Mouse (Mus musculus): Measurements from ENCODE around the gene Ang. TPM values are rescaled to one million over a fixed set of nuclear protein-coding genes. Genes with fewer than 3 reads are reported as not detected.

Ang gene
- total and polyA plus RNA-seq, 2 experiments, result 249 to 671 TPM

DNA sequence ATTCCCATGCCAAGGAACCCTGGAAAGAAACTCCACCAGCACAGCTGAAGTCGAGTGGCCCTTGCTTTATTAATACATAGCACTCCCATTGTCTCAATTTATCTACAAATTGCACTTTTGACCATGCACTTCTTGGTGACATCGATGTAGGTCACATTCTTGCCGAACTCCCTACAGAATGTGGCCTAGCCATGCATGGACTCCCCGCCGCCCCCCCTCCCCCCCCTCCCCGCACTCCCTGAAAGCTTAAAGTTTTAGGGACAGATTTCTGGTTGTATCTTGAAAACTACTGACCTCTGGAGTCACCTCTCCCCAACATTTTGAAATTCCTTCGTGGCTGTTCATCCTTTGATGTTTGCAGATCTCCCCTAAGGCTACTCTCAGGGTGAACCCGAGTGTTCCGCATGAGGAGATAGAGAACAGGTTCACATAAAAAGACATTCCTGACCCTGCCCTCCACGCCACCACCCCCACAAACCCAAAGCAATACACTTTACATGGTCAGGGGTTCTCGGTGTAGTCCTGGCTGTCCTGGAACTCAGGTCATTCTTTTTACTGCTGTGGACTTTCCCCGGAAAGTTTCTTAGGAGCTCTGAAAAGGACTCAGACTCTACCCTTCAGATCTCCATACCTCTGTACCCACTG lies 23.1 kb downstream of the Ang start, which contains the start of gene Eddm3b:
Gene Eddm3b, plus strand, starts transcription at position 511 of the 645 bp plus-strand sequence.
- Histone ChIP-seq H3K4me1 (ENCODE audit: control insufficient read depth, insufficient read depth, low read length) (no peaks in the 10 kb centered on the region), H3K27me3 (ENCODE audit: control insufficient read depth, insufficient read depth, low read length) (no peaks in the 10 kb centered on the region), H3K79me2 (ENCODE audit: control insufficient read depth, insufficient read depth, low read length) (no peaks in the 10 kb centered on the region), H3K36me3 (ENCODE audit: control insufficient read depth, insufficient read depth, low read length) (no peaks in the 10 kb centered on the region), H3K4me3 (ENCODE audit: insufficient read depth, low read depth, low read length) (no peak within 1 kb of the TSS), H3K27ac (replicated peaks; ENCODE audit: insufficient read depth, low read depth, low read length) (no peak within 1 kb of the TSS), H3K9ac (ENCODE audit: low read depth, low read length) (no peak within 1 kb of the TSS)
- no peak for DNase-seq (ENCODE audit: extremely low read depth, low read depth, low spot score)
- 63% methylated on average over 12 of the region's 12 CpGs for WGBS
- no peak for TF ChIP-seq CTCF (IDR thresholded peaks at IDR 0.05; ENCODE audit: low read depth, low read length)

DNA sequence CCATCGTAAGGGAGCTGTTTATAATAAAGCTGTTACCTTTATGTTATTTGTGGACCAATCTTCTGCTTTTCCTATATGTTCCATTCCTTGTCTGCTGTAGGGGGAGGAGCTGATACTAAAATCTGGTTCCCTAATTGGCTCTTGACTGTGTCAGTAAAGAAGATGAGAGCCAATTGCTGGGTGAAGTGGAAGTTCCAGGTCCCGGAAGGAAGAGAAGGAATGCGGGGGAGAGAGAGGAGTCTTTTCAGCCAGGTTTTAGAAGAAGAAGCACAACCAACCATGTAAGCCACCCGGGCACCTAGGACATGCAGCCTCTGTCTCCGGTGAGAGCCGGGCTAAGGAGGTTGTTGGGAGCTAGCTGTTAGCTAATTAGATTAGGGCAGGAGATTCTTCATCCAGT lies 34.7 kb downstream of the Ang start:
- no peaks in the 10 kb centered on the region for H3K4me1 ChIP-seq (ENCODE audit: control insufficient read depth, insufficient read depth, low read length)
- H3K79me2 ChIP-seq (ENCODE audit: control insufficient read depth, insufficient read depth, low read length), result no peaks in the 10 kb centered on the region
- H3K27ac ChIP-seq (replicated peaks; ENCODE audit: insufficient read depth, low read depth, low read length), result no peak overlapping the region
- H3K4me3 ChIP-seq (ENCODE audit: insufficient read depth, low read depth, low read length), result no peak overlapping the region
- no peak for TF ChIP-seq CTCF (IDR thresholded peaks at IDR 0.05; ENCODE audit: low read depth, low read length)
- H3K36me3 ChIP-seq (ENCODE audit: control insufficient read depth, insufficient read depth, low read length), result no peaks in the 10 kb centered on the region
- WGBS, result 89% methylated on average over 6 of the region's 6 CpGs
- no peak for DNase-seq (ENCODE audit: extremely low read depth, low read depth, low spot score)
- no peaks in the 10 kb centered on the region for H3K27me3 ChIP-seq (ENCODE audit: control insufficient read depth, insufficient read depth, low read length)
- H3K9ac ChIP-seq (ENCODE audit: low read depth, low read length), result no peak overlapping the region

DNA sequence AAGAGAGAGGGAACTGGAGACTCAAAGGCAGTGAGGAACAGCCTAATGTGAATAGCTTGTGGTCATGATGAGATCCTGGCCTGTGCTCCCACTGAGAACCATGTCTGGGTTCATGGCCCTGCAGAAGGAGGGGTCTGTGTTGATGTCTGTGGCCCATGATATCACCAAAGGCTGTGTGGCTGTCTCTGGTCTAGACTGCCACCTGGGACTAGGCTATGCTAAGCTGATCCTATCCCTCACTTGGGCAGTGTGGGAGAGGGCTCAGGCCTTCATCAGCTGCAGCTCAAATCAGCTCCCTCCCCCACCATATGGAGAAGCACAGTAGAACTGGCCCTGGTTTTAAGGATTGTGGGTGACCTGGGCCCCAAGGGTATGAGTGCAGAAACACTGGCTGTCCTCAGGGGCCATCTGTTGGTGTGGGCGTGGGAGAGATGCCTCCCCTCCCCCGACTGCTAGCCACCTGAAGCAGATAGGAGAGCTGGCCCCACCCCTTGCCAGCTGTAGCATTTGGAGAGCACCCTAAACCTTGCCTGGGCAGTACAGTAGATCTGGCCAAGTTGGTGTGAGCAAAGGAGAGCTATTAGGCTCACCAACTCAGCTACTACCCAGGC lies 36.8 kb downstream of the Ang start:
- DNase-seq (ENCODE audit: extremely low read depth, low read depth, low spot score), result no peak
- WGBS, result 65% methylated on average over 2 of the region's 2 CpGs
- H3K79me2 ChIP-seq (ENCODE audit: control insufficient read depth, insufficient read depth, low read length), result no peaks in the 10 kb centered on the region
- no peak overlapping the region for H3K27ac ChIP-seq (replicated peaks; ENCODE audit: insufficient read depth, low read depth, low read length)
- H3K4me1 ChIP-seq (ENCODE audit: control insufficient read depth, insufficient read depth, low read length), result no peaks in the 10 kb centered on the region
- TF ChIP-seq POLR2A (IDR thresholded peaks at IDR 0.05; ENCODE audit: extremely low read depth, insufficient read depth, low read length) (no peak), CTCF (IDR thresholded peaks at IDR 0.05; ENCODE audit: low read depth, low read length) (no peak)
- H3K9ac ChIP-seq (ENCODE audit: low read depth, low read length), result no peak overlapping the region
- H3K36me3 ChIP-seq (ENCODE audit: control insufficient read depth, insufficient read depth, low read length), result no peaks in the 10 kb centered on the region
- H3K27me3 ChIP-seq (ENCODE audit: control insufficient read depth, insufficient read depth, low read length), result no peaks in the 10 kb centered on the region
- H3K4me3 ChIP-seq (ENCODE audit: insufficient read depth, low read depth, low read length), result no peak overlapping the region

DNA sequence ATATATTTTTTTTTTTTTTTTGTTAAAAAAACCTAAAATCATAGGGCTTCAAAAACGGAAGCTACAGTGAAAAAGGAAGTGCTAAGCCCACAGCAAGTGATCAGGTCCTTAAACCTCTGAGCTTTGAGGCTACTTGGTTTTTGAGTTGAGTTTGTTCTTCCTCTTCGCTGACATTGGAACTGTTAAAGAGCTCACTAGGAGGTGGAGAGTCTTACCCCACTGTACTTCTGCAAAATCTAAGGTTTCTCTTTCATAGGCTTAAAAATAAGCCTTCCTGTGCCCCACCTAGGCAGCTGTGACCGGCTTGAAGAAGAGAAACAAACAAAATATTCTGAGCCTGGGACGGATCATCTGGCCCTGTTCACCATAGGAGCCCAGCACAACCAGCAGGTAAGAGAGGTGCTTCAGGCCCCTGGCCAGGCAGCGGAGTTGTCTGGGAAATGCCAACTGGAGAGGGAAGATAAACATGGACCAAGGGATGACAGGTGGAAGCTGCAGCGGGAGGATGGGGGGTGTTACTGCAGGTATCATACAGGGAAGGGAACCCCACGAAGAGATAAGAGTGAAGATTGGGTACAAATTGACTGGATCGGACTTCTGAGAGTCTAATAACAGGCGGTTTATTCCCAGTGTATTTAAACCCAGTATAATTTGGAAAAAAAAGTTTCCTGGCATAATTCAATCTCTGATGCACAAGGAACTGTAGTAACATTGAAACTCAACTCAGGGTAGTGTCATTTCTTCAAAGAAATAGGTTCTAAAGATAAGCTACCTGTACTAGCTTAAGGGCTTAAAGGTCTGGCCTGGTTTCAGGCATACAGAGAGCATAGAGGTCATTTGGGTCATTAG lies 38.0 kb downstream of the Ang start:
- peak; percentile 28 for DNase-seq (ENCODE audit: extremely low read depth, low read depth, low spot score)

DNA sequence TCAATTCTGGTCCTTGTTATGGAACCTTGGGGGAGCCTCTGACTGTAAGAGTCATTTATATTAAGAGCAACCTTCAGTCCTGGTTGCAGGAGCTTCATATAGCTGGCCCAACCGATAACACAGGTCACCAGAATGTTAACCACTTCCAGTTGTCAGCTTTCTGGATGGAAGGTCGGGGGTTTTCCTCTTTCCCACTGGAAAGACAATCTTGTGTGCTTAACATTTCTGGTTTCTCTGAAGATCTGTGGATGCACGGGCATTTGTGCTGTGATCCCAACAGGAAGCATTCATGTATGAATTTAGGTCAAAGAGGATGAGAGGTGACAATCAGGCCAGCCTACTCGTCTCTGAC lies 38.6 kb downstream of the Ang start:
- Histone ChIP-seq H3K4me3 (ENCODE audit: insufficient read depth, low read depth, low read length) (no peak overlapping the region), H3K79me2 (ENCODE audit: control insufficient read depth, insufficient read depth, low read length) (no peaks in the 10 kb centered on the region), H3K36me3 (ENCODE audit: control insufficient read depth, insufficient read depth, low read length) (no peaks in the 10 kb centered on the region), H3K9ac (ENCODE audit: low read depth, low read length) (no peak overlapping the region), H3K4me1 (ENCODE audit: control insufficient read depth, insufficient read depth, low read length) (no peaks in the 10 kb centered on the region), H3K27ac (replicated peaks; ENCODE audit: insufficient read depth, low read depth, low read length) (no peak overlapping the region), H3K27me3 (ENCODE audit: control insufficient read depth, insufficient read depth, low read length) (no peaks in the 10 kb centered on the region)
- TF ChIP-seq CTCF (IDR thresholded peaks at IDR 0.05; ENCODE audit: low read depth, low read length) (no peak), POLR2A (IDR thresholded peaks at IDR 0.05; ENCODE audit: extremely low read depth, insufficient read depth, low read length) (no peak)
- 67% methylated on average over 4 of the region's 4 CpGs for WGBS
- no peak for DNase-seq (ENCODE audit: extremely low read depth, low read depth, low spot score)

More for the DNA sequence above, 38.0 kb downstream of the Ang start:
- no peak overlapping the region for H3K9ac ChIP-seq (ENCODE audit: low read depth, low read length)
- H3K36me3 ChIP-seq (ENCODE audit: control insufficient read depth, insufficient read depth, low read length), result no peaks in the 10 kb centered on the region
- TF ChIP-seq POLR2A (IDR thresholded peaks at IDR 0.05; ENCODE audit: extremely low read depth, insufficient read depth, low read length), result no peak
- no peak for TF ChIP-seq CTCF (IDR thresholded peaks at IDR 0.05; ENCODE audit: low read depth, low read length)
- no peaks in the 10 kb centered on the region for H3K27me3 ChIP-seq (ENCODE audit: control insufficient read depth, insufficient read depth, low read length)
- H3K4me3 ChIP-seq (ENCODE audit: insufficient read depth, low read depth, low read length), result no peak overlapping the region
- H3K4me1 ChIP-seq (ENCODE audit: control insufficient read depth, insufficient read depth, low read length), result no peaks in the 10 kb centered on the region
- H3K79me2 ChIP-seq (ENCODE audit: control insufficient read depth, insufficient read depth, low read length), result no peaks in the 10 kb centered on the region
- WGBS, result 71% methylated on average over 9 of the region's 9 CpGs
- H3K27ac ChIP-seq (replicated peaks; ENCODE audit: insufficient read depth, low read depth, low read length), result no peak overlapping the region

Data from liver, adult 2 months (tissue).